Comparison of ENCODE assay signal across 8 mouse cellular contexts in genomic region chr19:58860255-58861173, GRCm38 (mm10).
DNase-seq lines count a peak whose midpoint lies in the region; ATAC-seq lines count a peak whose summit lies in the region.

No protein-coding gene starts in this region.

- H3K4me2 ChIP-seq in intestine, embryonic 16.5 days (ENCODE audit: low read depth, low read length): peak overlapping the region; percentile 93

- peak; percentile 93 for ATAC-seq in intestine, embryonic 16.5 days
- peak; percentile 90 for ATAC-seq in megakaryocyte progenitor cell, adult 5-6 weeks (replicated peaks; ENCODE audit: poor library complexity)
- ATAC-seq in monocyte, adult 5-6 weeks (replicated peaks; ENCODE audit: insufficient number of reproducible peaks, low FRiP score, low TSS enrichment, poor library complexity, severe bottlenecking): no peak

- H3K9ac ChIP-seq in intestine, embryonic 16.5 days (ENCODE audit: low read depth, low read length): peak overlapping the region; percentile 71

- peak; percentile 91 for DNase-seq in adrenal gland, postnatal 25 days
- peak; percentile 94 for DNase-seq in embryo, embryonic 11 days
- DNase-seq in gastrocnemius, postnatal 4 days (ENCODE audit: low spot score in 2 of 2): peak; percentile 68 to 77
- peak; percentile 76 to 84 for DNase-seq in left cerebral cortex, postnatal 14 days (ENCODE audit: low spot score in 2 of 2)
- peak; percentile 77 for DNase-seq in right cerebral cortex, postnatal 14 days

- under 1% methylated on average over 46 of the region's 46 CpGs for WGBS in intestine, embryonic 16.5 days

- peak overlapping the region; percentile 75 for H3K4me3 ChIP-seq in intestine, embryonic 16.5 days (ENCODE audit: low read length)

- no peaks in the 10 kb centered on the region for H3K36me3 ChIP-seq in intestine, embryonic 16.5 days (ENCODE audit: control insufficient read depth, insufficient read depth, low read length)

- intact Hi-C loops in left cerebral cortex, postnatal 14 days (cut with DNase I): no loop called here

- H3K27me3 ChIP-seq in intestine, embryonic 16.5 days (replicated peaks; ENCODE audit: control insufficient read depth, insufficient read depth, low read length): peaks cover 5% of the 10 kb centered on the region; the same call in 1 of the 2 replicates

- no peak overlapping the region for H3K27ac ChIP-seq in intestine, embryonic 16.5 days (ENCODE audit: low read length)

- peaks cover 19% of the 10 kb centered on the region for H3K4me1 ChIP-seq in intestine, embryonic 16.5 days (ENCODE audit: control insufficient read depth, insufficient read depth, low read length)

- H3K9me3 ChIP-seq in intestine, embryonic 16.5 days (ENCODE audit: control insufficient read depth, low read length): no peaks in the 10 kb centered on the region
